Mouse (Mus musculus) cerebellum, postnatal 10 days (tissue): Measurements from ENCODE around the gene Cnot8.
"Not testable (repeated sequence)": the region's sequence is repeated elsewhere in the genome, so short reads cannot be mapped to it uniquely, and the experiment has no call there.

Experiments used
- DNase-seq, 2 experiments: peaks; one replicate each; pipeline ENCODE4 v3.0.0; 2021; ENCODE audit warnings: mixed read lengths in 2 of 2

Gene Cnot8

DNA sequence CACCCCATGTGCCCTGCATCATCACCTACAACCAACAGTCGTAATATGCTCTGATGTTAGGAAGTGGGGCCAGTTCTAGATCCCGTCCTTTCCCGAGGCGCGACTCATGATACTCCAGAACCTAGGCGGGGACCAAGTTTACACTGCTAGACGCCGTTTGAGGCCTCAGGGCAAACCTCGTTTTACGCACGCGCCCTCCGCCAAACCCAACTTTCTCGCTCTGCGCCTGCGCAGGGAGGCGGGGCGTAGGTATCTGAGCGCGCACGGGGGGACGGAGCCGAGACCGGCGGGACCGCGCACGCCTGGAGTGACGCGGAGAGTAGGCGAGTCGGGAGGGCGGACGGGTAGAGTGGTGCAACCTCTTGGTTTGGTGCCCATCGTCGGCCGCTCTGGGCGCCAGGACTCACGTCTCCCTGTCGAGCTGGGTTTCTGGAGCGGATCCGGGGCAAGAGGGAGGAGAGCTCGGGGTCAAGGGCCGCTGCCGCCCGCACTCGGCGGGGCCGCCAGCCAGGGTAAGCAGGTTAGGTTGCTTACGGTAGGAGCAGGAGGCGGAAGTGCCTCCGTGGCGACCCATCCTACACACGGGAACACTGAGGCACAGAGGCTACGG is at the start of gene Cnot8:
Cnot8 (plus strand) TSS at position 457 of the 610 bp plus-strand sequence.
- DNase-seq: peak; percentile 99 to 100

DNA sequence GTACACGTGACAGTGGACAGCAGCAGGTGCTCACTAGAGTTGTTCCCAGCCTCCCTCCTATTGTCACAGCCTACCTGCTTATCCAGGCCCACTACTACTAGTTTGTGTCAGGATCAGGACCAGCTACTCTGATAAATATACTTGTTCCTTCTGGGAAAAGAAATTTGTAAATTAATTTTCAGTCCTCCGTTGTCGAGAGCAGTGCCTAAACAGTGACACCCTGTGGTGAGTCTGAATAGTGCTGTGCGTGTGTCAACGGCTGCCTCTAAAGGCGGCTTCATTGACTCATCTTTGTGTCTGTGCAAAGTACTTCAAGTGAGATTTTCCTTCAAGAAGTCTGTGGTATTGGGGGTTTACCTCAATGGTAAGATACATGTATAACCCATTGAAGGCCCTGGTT is 46.5 kb upstream of the Cnot8 start:
- DNase-seq: peak; percentile 64 to 74

DNA sequence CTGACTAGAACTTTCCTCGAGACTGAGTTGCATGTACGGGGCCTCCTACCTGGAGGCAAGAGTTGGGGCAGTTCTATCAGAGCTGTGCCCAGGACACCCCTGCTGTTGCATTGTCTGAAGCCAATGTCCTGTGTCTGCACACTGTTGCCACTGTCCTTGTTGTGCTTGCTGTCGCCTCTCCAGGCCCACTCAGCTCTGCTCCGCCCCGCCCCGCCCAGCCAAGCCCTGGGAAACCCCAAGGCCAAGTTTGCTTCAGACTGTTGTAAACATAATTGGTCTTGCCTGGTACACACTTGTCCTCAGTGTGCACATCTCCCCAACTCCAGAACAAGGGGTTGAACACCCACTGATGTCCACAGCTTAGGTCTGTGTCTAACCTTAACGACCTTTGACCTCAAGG is 44.2 kb upstream of the Cnot8 start:
- not testable (repeated sequence) for DNase-seq

DNA sequence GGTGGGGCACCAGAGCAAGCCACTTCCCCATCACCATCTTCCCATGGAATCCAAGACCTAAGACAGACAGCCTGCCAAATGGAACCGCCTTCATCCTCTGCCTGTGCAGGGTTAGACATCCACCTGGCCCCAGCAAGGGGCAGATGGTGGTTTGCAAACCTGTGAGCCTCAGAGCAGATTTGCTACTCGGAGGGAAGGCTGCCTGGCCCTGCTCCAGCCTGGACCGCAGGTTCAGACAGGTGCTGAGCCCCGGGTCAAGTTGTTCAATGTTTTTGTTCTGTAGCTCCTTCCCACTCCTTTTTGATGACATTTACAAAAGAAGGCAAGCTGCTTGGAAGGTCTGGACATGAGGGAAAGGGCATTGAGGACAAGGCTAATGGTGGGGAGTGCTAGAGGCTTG is 42.7 kb upstream of the Cnot8 start:
- peak; percentile 52 to 59 for DNase-seq

DNA sequence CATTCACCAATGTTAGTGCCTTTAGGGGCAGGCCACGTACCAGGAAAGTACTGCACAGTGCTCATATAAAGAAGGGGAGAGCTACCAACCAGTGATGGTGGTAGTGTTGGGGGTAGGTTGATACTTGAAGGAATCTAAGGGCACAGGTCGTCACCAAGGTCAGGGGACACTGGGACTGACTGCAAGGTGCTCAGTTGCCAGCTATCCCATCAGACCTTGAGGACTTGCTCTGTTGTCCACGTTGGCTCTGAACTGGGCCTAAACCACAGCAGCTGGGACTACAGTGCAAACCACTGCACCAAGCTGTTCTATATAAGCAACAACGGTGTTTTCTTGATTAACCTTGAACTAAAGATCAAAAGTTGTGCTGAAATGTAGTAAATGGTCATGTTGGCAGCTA is 41.4 kb upstream of the Cnot8 start:
- no peak for DNase-seq

DNA sequence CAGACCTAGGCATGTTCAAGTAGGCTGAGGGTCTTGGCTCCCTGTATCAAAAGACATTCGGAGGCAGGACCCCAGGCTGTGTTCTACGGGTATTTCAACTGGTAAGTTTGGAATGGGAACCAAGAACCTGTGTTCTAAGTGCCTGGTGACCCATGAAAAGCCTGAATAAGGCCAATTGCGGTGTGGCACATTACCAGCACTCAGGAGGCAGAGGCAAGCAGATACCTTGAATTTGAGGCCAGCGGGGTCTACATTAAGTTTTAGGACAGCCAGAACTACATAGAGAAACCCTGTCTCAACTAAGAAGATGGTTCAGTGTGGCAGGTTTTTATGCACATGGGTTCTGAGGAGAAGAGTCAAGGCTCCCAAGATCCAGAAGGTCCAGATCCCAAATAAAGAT is 38.9 kb upstream of the Cnot8 start:
- no peak for DNase-seq

DNA sequence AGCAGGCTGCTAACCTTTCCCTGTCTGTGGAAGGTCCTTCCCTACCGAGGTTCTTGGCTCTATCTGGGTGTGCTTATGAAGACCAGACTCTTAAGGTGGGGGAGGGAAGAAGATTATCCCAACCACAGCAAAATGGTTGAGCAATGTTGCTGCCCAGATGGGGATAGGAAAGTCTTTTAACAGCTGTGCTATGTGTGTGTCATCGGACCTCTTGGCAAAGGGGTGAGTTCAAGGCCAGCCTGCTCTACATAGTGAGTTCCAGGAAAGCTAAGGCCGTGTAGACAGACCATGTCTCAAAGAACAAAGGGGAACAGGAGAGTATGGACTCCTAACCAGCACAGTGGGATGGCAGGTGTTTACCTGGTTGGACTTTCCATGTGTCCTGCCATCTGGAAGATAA is 31.0 kb upstream of the Cnot8 start:
- DNase-seq: no peak

DNA sequence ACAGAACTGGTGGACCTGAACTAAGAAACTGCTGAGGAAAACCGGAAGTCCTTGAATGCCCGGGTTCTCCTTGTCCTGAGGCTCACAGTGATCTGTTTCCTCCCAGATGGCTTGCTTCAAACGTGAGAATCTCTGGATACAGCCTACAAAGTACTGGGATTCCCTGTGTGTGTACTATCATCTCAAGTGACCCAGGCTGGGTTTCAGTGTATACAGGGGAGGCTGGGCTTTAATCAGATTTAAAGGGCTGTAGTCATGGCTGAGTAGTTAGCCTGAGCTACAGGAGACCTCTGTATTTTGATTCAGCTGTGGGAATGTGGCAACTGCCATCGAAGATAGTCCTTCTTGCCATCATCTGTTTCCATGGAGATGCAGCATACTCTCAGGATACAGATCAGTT is 26.7 kb upstream of the Cnot8 start:
- no peak for DNase-seq

DNA sequence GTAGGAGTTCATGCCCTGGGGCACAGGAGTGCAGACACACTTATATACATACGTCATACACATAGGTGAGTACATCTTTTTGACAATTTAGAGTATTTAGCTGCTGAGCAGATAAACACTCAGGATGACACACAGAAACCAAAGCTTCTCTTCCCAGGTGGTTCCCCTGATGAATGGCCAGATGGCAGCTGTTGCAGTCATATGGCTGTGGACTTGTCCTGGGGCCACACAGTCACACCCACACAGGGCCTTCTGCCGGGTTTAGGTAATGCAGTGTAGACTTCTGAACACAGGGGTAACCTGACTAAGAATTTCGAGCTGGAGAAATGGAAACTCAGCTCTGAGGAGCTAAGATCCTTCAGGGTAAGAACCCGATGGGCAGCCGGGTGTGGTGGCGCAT is 22.2 kb upstream of the Cnot8 start:
- DNase-seq: no peak

DNA sequence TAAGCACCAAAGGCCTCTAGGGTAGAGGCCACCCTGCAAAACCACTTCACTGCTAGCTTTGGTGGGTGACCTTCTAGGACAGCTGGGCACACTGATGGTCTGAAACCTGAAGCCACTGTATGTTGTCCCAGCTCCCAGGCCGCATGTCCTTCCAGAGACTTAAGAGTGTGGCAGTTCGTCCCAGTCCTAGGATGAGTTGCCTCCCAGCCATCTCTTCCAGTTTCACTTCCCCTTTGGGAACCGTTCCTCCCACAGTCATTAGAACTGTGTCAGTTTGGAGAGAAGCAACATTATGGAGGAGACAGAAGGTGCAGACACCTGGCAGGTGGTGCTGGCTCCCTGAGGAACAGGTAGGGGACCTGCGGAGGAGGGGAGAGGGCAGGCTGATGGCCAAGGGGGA is 11.4 kb upstream of the Cnot8 start:
- no peak for DNase-seq

DNA sequence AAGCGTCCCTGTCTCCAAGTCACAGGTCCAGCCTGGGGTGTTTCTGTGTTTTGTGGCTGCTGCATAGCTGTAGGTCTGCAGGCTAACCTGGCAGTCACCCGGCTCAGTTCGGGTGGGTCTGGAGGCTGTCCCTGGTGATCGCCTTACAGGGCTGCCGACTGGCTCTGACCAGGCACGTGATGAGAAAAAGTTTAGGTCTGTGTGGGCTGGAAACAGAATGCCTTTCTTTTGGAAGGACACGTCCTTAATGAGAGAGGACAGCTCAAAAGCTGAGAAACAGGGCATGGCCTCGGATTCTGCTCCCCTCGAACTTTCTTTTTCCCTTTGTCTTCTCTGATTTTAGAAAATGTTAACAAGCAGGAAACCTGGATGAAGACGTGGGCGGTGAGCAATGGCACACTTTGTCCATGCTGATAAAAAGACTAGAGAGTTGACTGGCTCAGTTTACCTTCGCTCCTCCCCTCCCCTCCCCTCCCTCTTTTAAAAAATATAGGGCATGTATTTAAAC is 10.9 kb upstream of the Cnot8 start, which contains the start of gene Gm12248:
Gm12248 (minus strand) TSS at position 114 of the 508 bp plus-strand sequence.
- no peak for DNase-seq

DNA sequence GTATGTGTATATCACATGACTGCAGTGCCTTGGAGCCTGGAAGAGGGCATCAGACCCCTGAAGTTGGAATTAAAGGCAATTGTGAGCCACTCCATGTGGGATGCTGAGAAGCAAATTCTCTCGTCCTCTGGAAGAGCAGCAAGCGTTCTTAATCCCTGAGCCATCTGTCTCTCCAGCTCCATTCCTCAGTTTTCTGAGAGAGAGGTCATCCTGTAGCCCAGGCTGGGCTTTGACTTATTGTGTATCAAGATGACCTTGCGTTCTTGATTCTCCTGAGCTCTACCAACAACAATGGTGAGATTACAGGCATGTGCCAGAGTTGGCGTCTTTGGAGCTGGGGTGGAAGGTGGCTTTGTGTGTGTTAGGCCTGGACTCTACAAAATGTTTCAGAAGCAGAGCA is 9.2 kb upstream of the Cnot8 start:
- DNase-seq: no peak

DNA sequence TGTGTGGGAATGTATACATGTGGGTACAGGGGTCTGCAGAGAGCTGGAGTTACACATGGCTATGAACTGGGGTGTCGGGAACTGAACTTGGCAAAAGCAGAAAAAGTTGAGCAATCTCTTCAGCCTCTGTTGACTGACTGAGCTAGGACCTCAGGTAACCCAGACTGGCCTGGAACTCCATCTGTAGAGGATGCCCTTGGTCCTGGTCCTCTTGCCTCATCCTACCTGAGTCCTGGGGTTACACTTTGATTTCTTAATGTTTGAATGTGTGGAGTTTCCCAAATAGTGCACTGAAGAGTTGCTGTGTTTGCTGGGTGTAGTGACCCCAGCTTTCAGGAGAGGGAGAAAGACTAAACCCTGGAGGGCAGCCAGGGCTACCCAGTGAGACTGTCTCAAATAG is 8.4 kb upstream of the Cnot8 start:
- DNase-seq: no peak

DNA sequence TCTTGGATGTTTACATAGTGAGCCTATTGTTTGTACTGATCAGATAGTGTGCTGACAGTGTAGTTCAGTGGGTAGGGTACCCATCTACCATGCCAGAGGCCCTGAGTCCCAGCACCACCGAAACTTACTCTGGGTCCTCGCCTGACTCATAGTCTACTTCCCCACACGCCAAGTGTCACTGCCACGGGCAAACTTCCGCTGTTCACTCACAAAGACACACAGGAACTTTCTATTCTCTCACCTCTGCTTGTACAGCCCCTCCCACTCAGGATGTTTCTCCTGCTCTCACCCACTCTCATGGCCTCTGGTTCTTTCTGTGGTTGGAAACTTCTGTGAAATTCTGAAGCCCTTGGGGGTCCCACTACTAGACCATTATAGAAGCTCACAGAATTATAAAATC is 7.8 kb upstream of the Cnot8 start:
- no peak for DNase-seq

DNA sequence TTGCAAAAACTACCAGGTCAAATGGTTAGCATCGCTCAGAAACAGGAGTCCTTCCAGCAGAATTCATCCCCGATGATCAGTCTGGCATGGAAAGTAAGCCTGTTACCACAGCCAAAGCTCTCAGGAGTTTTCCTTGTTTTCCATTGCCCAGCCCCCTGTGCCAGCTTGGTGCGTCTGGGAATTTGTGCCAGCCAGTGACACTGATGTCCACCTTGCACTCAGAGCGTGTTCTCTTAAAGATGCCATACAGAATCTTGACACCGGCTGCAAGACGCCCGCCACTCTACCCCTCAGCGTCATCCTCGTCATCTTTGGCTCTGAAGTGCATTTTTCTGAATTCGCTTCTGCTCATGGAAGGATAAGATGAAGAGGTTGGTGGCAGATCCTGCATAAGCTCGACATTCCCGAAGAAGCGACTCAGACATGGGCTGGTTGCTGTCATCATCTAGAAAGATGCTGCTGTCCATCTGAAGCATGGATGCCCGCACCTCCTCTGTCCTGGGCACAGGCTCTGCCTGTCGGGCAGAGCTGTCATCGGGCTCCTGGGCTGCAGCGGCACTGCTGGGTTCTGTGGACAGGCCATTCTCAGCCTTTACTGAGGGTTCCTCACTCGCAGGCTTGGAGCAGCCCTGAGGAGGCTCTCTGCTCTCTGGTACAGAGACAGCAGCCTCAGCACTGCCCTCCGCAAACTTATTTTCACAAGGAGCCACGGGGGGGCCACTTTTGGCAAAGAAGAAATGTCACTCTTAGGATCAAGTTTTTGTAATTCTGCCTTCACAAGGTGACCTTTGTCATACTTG is 6.9 kb upstream of the Cnot8 start:
- DNase-seq: peak; percentile 70 to 72

DNA sequence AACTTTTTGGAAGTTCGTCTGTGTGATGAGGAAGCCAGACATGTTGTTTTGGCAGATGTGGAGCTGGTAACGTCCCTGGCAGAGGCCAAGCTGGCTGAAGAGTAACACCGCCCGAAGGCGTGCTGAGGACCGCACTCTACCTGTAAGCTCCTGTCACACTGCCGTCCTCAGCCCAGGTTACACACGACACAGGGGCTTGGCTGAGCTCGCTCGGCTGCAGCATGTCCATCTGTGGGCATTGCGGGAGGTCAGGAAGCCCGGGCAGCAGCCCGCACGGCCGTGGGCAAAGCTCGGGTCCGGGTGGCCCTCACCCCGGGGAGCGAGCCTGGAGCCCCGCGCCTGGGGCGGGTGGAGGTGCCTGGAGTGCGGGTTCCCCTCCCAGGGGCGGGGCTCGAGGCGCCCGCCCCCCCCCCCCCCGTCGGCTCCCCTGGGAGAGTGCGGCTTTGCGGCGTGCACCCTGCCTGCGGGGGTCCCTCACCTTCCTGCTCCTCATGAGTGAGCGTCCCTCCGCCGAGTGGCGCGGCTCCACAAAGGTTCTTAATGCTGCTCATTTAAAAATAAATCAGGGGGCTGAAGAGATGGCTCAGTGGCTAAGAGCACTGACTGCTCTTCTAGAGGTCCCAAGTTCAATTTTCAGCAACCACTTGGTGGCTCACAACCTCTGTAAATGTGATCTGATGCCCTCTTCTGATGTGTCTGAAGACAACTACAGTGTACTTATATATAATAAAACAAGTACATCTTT is 6.2 kb upstream of the Cnot8 start:
- peak; percentile 39 to 58 for DNase-seq

DNA sequence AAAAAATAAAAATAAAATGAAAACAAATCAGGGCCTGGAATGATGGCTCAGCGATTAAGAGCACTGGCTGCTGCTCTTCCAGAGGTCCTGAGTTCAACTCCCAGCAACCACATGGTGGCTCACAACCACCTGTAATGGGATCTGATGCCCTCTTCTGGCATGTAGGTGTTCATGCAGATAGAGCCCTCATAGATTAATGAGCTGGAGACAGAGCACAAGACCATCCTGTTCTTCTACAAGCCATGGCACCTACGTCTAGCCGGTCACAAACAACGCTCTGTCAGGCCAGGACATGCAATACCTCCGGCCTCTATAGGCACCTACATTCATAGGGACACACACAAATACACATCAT is 5.6 kb upstream of the Cnot8 start:
- peak in 1 of 2 experiments; percentile 20 for DNase-seq

DNA sequence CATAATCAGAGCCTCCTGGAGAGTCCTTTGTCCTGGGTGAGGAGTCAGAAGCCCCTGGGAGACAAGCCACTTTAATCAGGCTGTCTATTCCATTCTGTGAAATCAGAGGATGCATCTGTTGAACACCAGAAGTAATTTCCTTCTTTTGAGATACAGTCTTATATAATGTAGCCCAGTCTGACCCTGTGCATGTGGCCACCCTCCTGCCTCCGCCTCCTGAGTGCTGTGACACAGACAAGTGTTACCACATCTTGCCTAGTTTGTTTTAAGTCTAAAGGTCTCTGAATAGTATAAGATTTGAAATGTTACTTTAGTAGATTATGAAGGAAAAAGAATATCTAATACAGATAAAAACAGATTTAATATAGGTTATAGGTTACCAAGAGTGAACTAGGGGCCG is 3.9 kb upstream of the Cnot8 start:
- DNase-seq: no peak

DNA sequence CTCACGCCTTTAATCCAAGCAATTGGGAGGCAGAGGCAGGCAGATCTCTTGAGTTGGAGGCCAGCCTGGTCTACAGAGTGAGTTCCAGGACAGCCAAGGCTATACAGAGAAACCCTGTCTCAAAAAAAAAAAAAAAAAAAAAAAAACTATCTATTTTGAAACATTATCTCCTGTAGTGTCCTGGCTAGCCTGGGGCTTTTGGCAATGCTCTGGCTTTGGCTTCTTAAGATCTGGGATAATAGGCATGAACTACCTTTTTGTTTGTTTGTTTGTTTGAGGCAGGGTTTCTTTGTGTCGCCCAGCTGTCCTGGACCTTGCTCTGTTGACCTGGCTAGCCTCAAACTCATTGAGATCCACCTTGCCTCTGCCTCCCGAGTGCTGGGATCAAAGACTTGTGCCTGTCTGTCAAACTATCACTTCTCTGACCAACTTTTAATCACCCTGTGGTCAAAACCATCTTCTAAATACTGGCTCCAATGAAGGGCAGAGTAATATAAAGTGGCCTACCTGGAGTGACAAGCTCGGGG is 2.7 kb upstream of the Cnot8 start:
- no peak for DNase-seq

DNA sequence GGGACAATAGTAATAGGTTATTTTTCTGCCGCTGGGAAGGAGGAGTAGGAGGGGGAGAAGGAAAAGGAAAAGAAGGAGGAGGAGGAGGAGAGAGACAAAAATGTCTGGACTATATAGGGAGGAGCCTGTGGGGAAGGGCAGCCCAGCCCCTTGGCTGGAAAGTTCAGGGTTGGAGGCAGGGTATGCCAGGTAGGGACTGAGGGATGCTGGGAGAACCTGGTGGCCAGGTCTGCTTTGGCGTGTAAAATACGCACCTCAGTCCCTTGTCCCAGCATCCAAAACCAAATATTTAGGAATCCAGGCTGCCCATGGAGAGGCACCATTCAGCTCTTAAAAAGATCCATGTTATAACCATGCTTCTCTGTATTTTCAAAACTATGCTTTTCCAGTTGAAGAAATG is 1.8 kb upstream of the Cnot8 start:
- DNase-seq: no peak

DNA sequence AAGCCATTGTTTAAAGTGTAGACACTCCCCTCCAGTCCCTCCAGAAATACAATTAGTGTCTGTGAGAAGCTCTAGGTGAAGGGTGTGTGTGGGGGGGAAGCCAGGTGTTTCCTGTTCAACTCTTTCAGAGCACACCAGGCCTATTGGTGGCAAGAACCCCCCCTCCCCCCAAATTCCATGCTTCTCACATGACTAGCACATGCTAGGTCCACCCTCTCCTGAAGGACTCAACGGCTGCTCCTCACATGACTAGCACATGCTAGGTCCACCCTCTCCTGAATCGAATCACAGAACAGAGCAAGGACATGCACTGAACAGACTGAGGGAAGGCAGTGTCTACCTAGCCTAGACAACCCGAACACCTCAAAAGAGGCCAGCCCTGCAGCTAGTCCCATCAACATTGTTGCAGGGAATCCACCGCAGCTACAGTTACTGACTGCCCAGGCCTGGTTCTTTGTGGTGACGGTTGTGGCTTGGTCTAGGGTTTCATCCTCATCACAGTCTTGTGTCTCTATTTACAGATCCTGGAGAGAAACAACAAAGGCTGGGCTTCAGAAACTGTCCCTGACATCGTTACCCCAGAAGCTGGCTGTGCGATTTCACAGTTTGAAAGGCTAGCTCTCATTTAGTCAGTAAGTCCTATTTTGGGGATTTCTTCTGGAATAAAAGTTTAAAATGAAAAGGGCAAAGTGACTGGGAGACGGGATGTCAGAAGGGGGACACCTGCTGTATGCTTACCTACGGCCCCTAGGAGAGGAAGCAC is 1.2 kb upstream of the Cnot8 start:
- DNase-seq: no peak

DNA sequence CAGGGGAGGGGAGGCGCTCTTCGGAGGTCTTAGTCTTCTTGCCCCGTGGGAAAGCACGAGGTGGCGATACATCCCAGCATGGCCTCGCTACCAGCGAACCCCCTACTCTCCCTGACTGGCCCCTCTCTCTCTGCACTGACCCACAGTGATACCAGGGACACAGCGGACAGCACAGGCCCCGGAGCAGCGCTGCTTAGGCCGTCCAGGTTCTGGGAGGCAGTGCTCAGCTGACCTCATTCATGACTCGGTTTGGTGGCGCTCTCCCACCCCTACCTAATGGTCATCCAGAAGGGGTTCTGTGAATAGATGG is 654 bp upstream of the Cnot8 start:
- DNase-seq: no peak

DNA sequence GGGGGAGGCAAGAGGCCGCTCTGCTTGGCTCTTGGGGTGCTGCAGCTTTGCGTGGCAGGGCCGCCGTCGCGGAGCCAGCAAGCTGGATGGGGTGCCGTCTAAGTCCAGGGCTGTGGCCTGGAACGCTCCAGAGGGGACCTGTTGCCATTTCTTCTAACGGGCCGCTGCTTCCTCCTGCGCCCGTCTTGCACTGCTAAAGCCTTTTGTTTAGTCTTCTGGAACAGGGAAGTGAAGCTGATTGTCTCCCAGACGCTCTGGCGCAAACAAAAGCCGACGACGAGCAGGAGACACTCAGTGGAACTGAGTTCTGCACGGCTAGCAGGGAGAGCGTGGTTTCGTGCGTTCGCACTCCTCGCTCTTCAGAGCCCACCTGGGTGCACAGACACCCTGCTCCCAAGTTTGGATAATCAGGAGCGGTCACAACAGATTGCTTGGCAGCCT is 418 bp downstream of the Cnot8 start:
- no peak for DNase-seq
